Mouse (Mus musculus): Measurements from ENCODE around the gene Zbtb2.

DNA sequence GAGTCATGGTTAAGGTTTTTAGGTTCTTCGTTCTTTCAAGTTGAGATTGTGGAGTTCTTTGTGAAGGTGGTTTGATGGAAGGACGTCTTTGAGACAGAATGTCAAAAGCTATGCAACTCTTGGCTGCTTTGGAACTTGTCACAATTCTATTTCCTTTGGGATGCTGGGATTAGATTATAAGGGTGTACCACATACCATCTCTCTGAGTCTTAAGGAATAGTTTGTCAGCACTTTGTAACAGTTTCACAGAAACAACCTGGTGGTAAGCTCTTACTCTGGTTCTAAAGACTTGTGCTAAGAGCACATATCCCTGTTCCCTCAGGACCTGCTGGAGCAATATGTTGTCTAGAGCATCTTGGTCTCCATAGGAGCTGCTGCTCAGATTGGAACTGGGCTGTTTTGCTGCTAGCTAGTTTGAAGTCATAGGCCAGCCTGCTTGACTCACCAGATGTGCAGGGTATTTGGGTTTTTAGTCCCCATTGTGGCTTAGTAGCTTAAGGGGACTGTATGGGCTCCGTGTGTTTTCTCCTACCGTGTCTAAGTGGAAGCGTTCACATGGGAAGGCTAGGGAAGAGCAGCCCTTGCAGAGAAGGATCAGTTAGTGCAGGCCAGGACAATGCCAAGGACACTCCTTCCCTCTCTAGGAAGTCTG is 1.7 kb upstream of the Zbtb2 start:
- TF ChIP-seq CTCF (IDR thresholded peaks at IDR 0.05; ENCODE audit: low read depth) (no peak), EP300 (IDR thresholded peaks at IDR 0.05; ENCODE audit: low read depth) (no peak)
